Mouse (Mus musculus) leukemia stem cell, adult 10-12 weeks (primary cell): Measurements from ENCODE around the gene Nelfa. TPM values are rescaled to one million over a fixed set of nuclear protein-coding genes. Genes with fewer than 3 reads are reported as not detected.

ENCODE experiments used
- polyA plus RNA-seq: library from polyadenylated mRNA; stranded (reverse); fragments of >175 nt; gene quantifications from 2 replicates; pipeline ENCODE4 v1.2.3, GENCODE M21; 2012; ENCODE audit warnings: low replicate concordance

The Nelfa gene
- polyA plus RNA-seq = 20.6 and 79.3 TPM in 2 replicates

GRCm38 (mm10) chr5:33936120-33936707, at the start of gene Nelfa:
Gene Nelfa (minus strand): TSS chr5:33936413.

GRCm38 (mm10) chr5:33983309-33984121, 47.3 kb upstream of the Nelfa start, which contains the start of gene Gm1673:
Gene Gm1673 (plus strand): TSS chr5:33983433.

Other genes starting within 250 kb of the Nelfa start
- 0.05 and 0.49 TPM in 2 replicates for gene Fgfr3, start 214.7 kb downstream of the Nelfa start, polyA plus RNA-seq
- gene Letm1, start 153.6 kb downstream of the Nelfa start, polyA plus RNA-seq = 34.9 and 43.8 TPM in 2 replicates
- gene Nsd2, start 115.7 kb downstream of the Nelfa start, polyA plus RNA-seq = 8.0 and 19.1 TPM in 2 replicates
- 5.4 and 14.8 TPM in 2 replicates for gene Gm1673, start 47.0 kb upstream of the Nelfa start, polyA plus RNA-seq
- 2.6 and 2.7 TPM in 2 replicates for gene Nat8l, start 59.6 kb upstream of the Nelfa start, polyA plus RNA-seq
- gene Poln, start 233.0 kb upstream of the Nelfa start, polyA plus RNA-seq = 0.15 TPM in 1 of 2 replicates, not detected in the other
- gene Haus3, start 233.1 kb upstream of the Nelfa start, polyA plus RNA-seq = 0.23 and 0.92 TPM in 2 replicates